Mouse (Mus musculus): ENCODE data around the gene Kank1. TPM values are rescaled to one million over a fixed set of nuclear protein-coding genes. Genes with fewer than 3 reads are reported as not detected.

The Kank1 gene
- polyA plus RNA-seq, 1 experiment from 2014 or later = 13.5 TPM

GRCm38 (mm10) chr19:25295207-25295606 is 58.4 kb downstream of the Kank1 start:
- Histone ChIP-seq H3K4me2 (replicated peaks) (no peak overlapping the region), H3K27ac (no peak overlapping the region), H3K27me3 (replicated peaks) (no peaks in the 10 kb centered on the region), H3K9ac (no peak overlapping the region), H3K9me3 (no peaks in the 10 kb centered on the region), H3K36me3 (no peaks in the 10 kb centered on the region), H3K4me3 (no peak overlapping the region), H3K4me1 (no peaks in the 10 kb centered on the region)
- WGBS = 76% methylated on average over 4 of the region's 4 CpGs
- no peak for ATAC-seq (ENCODE audit: low FRiP score, low read depth)

DNA sequence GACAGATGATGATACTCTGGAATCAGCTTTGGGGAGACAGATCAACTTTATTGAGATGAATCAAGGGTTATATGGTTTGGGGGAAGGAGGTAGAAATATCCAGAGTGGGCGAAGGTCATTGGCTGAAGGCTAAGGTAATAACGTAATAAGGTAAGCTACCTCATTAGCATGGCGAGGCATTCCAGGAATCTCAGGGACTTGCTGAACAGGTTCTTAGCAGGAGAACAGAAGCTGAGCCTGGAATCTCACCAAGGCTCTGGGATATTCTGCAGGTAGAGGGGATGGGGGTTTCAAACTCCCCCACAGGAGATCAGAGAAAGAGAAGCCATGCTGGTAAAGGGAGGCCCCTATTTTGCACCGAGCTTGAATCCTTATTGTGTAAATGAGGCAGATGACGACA is 60.5 kb downstream of the Kank1 start:
- Histone ChIP-seq H3K9ac (no peak overlapping the region), H3K9me3 (no peaks in the 10 kb centered on the region), H3K27me3 (replicated peaks) (no peaks in the 10 kb centered on the region), H3K4me3 (no peak overlapping the region), H3K36me3 (no peaks in the 10 kb centered on the region), H3K4me2 (replicated peaks) (no peak overlapping the region), H3K27ac (no peak overlapping the region), H3K4me1 (no peaks in the 10 kb centered on the region)
- no peak for ATAC-seq (ENCODE audit: low FRiP score, low read depth)
- 77% methylated on average over 5 of the region's 5 CpGs for WGBS

GRCm38 (mm10) chr19:25299852-25300670 is 63.3 kb downstream of the Kank1 start:
- no peak overlapping the region for H3K4me2 ChIP-seq (replicated peaks)
- no peaks in the 10 kb centered on the region for H3K4me1 ChIP-seq
- no peak overlapping the region for H3K4me3 ChIP-seq
- no peaks in the 10 kb centered on the region for H3K36me3 ChIP-seq
- H3K9me3 ChIP-seq = no peaks in the 10 kb centered on the region
- H3K27me3 ChIP-seq (replicated peaks) = no peaks in the 10 kb centered on the region
- no peak overlapping the region for H3K27ac ChIP-seq
- no peak for ATAC-seq (ENCODE audit: low FRiP score, low read depth)
- 85% methylated on average over 14 of the region's 14 CpGs for WGBS
- H3K9ac ChIP-seq = no peak overlapping the region

DNA sequence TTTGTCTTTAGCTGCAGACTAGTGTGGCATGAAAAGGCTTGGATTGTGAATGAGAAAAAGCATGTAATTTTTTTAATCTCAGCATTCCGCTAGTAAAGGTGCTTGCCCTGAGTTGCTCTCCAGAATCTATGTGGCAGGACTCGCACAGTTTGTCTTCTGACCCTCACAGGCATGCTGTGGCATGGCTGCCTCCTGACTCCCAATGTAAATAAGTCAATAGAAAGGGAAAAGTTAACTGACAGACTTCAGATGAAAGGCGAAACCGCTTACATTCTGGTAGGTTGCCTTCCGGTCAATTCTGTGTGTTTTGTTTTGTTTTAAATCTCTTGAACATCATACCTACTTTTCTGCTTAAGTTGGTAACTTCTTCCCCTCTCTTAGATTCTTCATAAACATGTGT is 64.4 kb downstream of the Kank1 start:
- no peaks in the 10 kb centered on the region for H3K4me1 ChIP-seq
- no peaks in the 10 kb centered on the region for H3K36me3 ChIP-seq
- no peaks in the 10 kb centered on the region for H3K27me3 ChIP-seq (replicated peaks)
- H3K9me3 ChIP-seq = no peaks in the 10 kb centered on the region
- H3K4me2 ChIP-seq (replicated peaks) = no peak overlapping the region
- no peak overlapping the region for H3K9ac ChIP-seq
- H3K27ac ChIP-seq = no peak overlapping the region
- 85% methylated on average over 5 of the region's 5 CpGs for WGBS
- no peak for ATAC-seq (ENCODE audit: low FRiP score, low read depth)
- H3K4me3 ChIP-seq = no peak overlapping the region

- no peaks in the 10 kb centered on the region for H3K27me3 ChIP-seq (replicated peaks)
- no peak for ATAC-seq (ENCODE audit: low FRiP score, low read depth)
- H3K27ac ChIP-seq = no peak overlapping the region
- H3K9ac ChIP-seq = no peak overlapping the region
- H3K4me3 ChIP-seq = no peak overlapping the region
- no peak overlapping the region for H3K4me2 ChIP-seq (replicated peaks)
- no peaks in the 10 kb centered on the region for H3K4me1 ChIP-seq
- no peaks in the 10 kb centered on the region for H3K9me3 ChIP-seq
- WGBS = 67% methylated on average over 9 of the region's 9 CpGs
- H3K36me3 ChIP-seq = no peaks in the 10 kb centered on the region
Observed at GRCm38 (mm10) chr19:25306277-25306676, 69.5 kb downstream of the Kank1 start.

DNA sequence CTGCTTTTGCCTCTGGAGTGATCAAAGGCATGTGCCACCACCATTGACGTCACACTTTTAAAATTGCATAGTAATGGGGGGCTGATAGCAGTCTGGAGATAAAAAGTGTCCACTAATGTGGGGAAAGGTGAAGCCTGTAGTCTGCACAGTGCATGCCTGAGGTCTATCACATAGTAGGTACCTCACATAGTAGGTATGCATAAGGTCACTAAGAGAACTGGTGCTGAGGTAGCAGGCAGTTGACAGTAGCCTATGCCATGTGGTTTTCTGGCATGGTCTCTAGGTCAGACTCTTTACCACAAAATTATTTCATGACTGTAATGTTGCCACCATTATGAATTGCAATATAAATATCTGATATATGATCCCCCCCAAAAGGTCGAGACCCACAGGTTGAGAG is 71.4 kb downstream of the Kank1 start:
- H3K4me1 ChIP-seq = no peaks in the 10 kb centered on the region
- no peaks in the 10 kb centered on the region for H3K27me3 ChIP-seq (replicated peaks)
- H3K9ac ChIP-seq = no peak overlapping the region
- H3K36me3 ChIP-seq = no peaks in the 10 kb centered on the region
- H3K4me3 ChIP-seq = no peak overlapping the region
- no peaks in the 10 kb centered on the region for H3K9me3 ChIP-seq
- H3K4me2 ChIP-seq (replicated peaks) = no peak overlapping the region
- H3K27ac ChIP-seq = no peak overlapping the region
- ATAC-seq (ENCODE audit: low FRiP score, low read depth) = no peak
- WGBS = 42% methylated on average over 2 of the region's 2 CpGs

- whole genome bisulfite sequencing = 31% methylated on average over 12 of the region's 12 CpGs
- H3K4me2 ChIP-seq (replicated peaks) = no peak overlapping the region
- no peak for ATAC-seq (ENCODE audit: low FRiP score, low read depth)
- H3K27ac ChIP-seq = no peak overlapping the region
- no peak overlapping the region for H3K9ac ChIP-seq
- H3K27me3 ChIP-seq (replicated peaks) = no peaks in the 10 kb centered on the region
- H3K36me3 ChIP-seq = no peaks in the 10 kb centered on the region
- no peaks in the 10 kb centered on the region for H3K9me3 ChIP-seq
- H3K4me1 ChIP-seq = no peaks in the 10 kb centered on the region
- no peak overlapping the region for H3K4me3 ChIP-seq
Observed at GRCm38 (mm10) chr19:25308763-25309162, 72.0 kb downstream of the Kank1 start.

GRCm38 (mm10) chr19:25310989-25311388 is 74.2 kb downstream of the Kank1 start:
- Histone ChIP-seq H3K9ac (no peak overlapping the region), H3K4me3 (no peak overlapping the region), H3K9me3 (no peaks in the 10 kb centered on the region), H3K27ac (no peak overlapping the region), H3K36me3 (no peaks in the 10 kb centered on the region), H3K4me1 (peaks cover 3% of the 10 kb centered on the region; the same call in 1 of the 2 replicates), H3K4me2 (replicated peaks) (no peak overlapping the region), H3K27me3 (replicated peaks) (no peaks in the 10 kb centered on the region)
- no peak for ATAC-seq (ENCODE audit: low FRiP score, low read depth)
- 82% methylated on average over 5 of the region's 5 CpGs for WGBS

DNA sequence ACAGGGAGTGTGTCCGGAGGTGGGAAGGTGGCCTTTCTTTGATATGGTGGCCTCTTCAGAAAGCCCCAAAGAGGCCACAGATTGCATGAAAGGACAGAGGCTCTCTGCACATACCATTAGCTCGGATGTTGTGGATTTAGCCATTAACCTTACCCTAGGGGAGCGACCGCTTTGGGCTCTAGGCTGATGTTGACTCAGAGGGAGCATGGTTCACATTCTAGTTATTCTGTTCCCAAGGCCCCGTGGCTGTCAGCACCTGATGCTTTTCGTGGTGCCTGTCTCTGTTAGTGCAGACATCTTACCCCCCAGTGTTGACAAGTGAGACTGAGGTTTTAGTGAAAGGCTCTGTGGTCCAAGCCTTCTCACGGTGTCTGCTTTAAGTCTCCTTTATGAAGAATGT is 74.9 kb downstream of the Kank1 start:
- Histone ChIP-seq H3K36me3 (no peaks in the 10 kb centered on the region), H3K9me3 (no peaks in the 10 kb centered on the region), H3K27ac (no peak overlapping the region), H3K9ac (no peak overlapping the region), H3K27me3 (replicated peaks) (no peaks in the 10 kb centered on the region), H3K4me1 (peaks cover 3% of the 10 kb centered on the region; the same call in 1 of the 2 replicates), H3K4me2 (replicated peaks) (no peak overlapping the region), H3K4me3 (no peak overlapping the region)
- no peak for ATAC-seq (ENCODE audit: low FRiP score, low read depth)
- WGBS = 56% methylated on average over 7 of the region's 7 CpGs

DNA sequence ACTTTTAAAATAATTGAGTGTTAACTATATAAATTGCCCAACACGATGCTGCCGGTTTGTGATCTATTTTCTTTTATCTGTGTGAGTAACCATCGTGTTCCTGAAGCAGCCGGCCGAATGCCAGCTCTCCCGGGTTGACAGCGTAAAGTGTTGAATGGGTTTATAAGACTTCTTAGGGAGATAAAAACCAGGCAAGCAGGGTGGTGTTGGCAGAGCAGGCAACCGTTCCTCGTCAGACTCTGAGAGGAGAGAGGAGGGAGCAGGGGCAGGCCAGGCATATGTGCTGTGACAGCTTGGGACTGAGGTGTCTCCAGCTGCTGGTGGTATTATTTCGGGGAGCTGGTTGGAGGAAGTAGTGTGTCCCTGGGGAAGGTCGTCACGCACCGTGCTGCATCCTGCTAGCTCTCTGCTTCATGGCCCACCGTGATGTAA is 78.7 kb downstream of the Kank1 start:
- H3K36me3 ChIP-seq = no peaks in the 10 kb centered on the region
- H3K27ac ChIP-seq = no peak overlapping the region
- H3K27me3 ChIP-seq (replicated peaks) = no peaks in the 10 kb centered on the region
- WGBS = 69% methylated on average over 14 of the region's 14 CpGs
- H3K9ac ChIP-seq = no peak overlapping the region
- H3K4me1 ChIP-seq = peaks cover 3% of the 10 kb centered on the region; the same call in 1 of the 2 replicates
- H3K9me3 ChIP-seq = no peaks in the 10 kb centered on the region
- no peak for ATAC-seq (ENCODE audit: low FRiP score, low read depth)
- no peak overlapping the region for H3K4me2 ChIP-seq (replicated peaks)
- H3K4me3 ChIP-seq = no peak overlapping the region

DNA sequence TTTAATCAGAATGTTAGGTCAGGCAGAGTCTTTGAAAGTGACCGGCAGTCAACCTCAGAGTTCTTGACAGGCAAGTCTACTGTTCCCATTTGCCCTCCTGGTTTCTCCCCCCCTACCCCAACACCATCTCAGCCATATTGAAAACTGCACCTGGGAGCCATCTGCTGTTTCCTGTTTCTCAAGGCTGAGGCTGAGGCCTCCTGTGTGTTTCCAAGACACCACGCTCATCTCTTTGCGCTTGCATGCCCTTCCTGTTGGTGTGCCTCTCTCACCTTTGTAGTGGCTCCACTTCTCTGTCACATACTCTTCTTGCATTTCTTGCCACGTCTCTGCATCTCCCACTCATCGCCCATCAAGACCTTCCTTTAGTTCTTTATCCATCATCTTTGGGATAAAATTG is 79.2 kb downstream of the Kank1 start:
- Histone ChIP-seq H3K9ac (no peak overlapping the region), H3K4me3 (no peak overlapping the region), H3K9me3 (no peaks in the 10 kb centered on the region), H3K27ac (no peak overlapping the region), H3K27me3 (replicated peaks) (no peaks in the 10 kb centered on the region), H3K4me2 (replicated peaks) (no peak overlapping the region), H3K4me1 (peaks cover 3% of the 10 kb centered on the region; the same call in 1 of the 2 replicates), H3K36me3 (no peaks in the 10 kb centered on the region)
- ATAC-seq (ENCODE audit: low FRiP score, low read depth) = no peak
- 91% methylated on average over 5 of the region's 5 CpGs for WGBS

DNA sequence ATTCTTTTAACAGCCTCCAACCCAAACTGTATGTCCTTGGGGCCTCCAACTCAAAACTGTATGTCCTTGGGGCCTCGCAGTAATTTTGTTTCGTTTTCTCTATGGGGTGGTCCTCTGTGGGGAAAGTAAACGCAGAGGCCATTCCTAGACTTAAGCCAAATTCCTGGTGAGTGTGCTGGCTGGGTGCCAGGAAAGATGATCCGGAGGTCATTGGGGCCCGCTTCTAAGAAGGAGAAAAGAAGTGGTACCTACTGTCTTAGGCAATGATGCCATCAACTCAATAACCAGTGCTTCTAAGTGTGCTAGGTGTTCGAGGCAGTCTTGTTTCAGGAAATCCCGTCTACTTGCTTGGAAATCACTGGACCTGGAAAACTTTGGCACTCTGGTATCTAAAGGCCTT is 87.5 kb downstream of the Kank1 start:
- no peak overlapping the region for H3K4me3 ChIP-seq
- no peak overlapping the region for H3K9ac ChIP-seq
- no peaks in the 10 kb centered on the region for H3K4me1 ChIP-seq
- H3K27ac ChIP-seq = no peak overlapping the region
- H3K9me3 ChIP-seq = no peaks in the 10 kb centered on the region
- H3K4me2 ChIP-seq (replicated peaks) = no peak overlapping the region
- H3K36me3 ChIP-seq = no peaks in the 10 kb centered on the region
- no peak for ATAC-seq (ENCODE audit: low FRiP score, low read depth)
- WGBS = 80% methylated on average over 7 of the region's 7 CpGs
- no peaks in the 10 kb centered on the region for H3K27me3 ChIP-seq (replicated peaks)

Data from neural tube, embryonic 12.5 days (tissue).